Mouse (Mus musculus) right cerebral cortex, postnatal 36 days (tissue): ENCODE measurements around the gene Sdcbp2.
A peak's percentile ranks its signal among the peaks of the same experiment; 100 is the strongest.

Experiments used
- DNase-seq, 2 experiments: peaks; one replicate each; pipeline ENCODE4 v3.0.0; 2022; ENCODE audit warnings: low spot score in 2 of 2, mixed read lengths in 1 of 2

The Sdcbp2 gene

GRCm38 (mm10) chr2:151566856-151567255, 5.6 kb upstream of the Sdcbp2 start:
- DNase-seq, result no peak

- DNase-seq, result no peak
Measured at GRCm38 (mm10) chr2:151569452-151569851, 3.0 kb upstream of the Sdcbp2 start.

GRCm38 (mm10) chr2:151573667-151574066, 1.2 kb downstream of the Sdcbp2 start:
- DNase-seq, result peak in 1 of 2 experiments; percentile 59

GRCm38 (mm10) chr2:151574607-151575006, 2.2 kb downstream of the Sdcbp2 start:
- peak; percentile 77 to 84 for DNase-seq

- no peak for DNase-seq
Measured at GRCm38 (mm10) chr2:151575119-151575698, 2.8 kb downstream of the Sdcbp2 start.

- peak; percentile 92 to 95 for DNase-seq
Measured at GRCm38 (mm10) chr2:151575699-151576389, 3.4 kb downstream of the Sdcbp2 start.

- DNase-seq, result no peak
Measured at GRCm38 (mm10) chr2:151579183-151579582, 6.8 kb downstream of the Sdcbp2 start.

GRCm38 (mm10) chr2:151580945-151581344, 8.5 kb downstream of the Sdcbp2 start:
- no peak for DNase-seq

- no peak for DNase-seq
Measured at GRCm38 (mm10) chr2:151585934-151586333, 13.5 kb downstream of the Sdcbp2 start.

GRCm38 (mm10) chr2:151586807-151587206, 14.4 kb downstream of the Sdcbp2 start:
- DNase-seq, result no peak

- DNase-seq, result no peak
Measured at GRCm38 (mm10) chr2:151587306-151587705, 14.9 kb downstream of the Sdcbp2 start.

GRCm38 (mm10) chr2:151598068-151598467, 25.6 kb downstream of the Sdcbp2 start:
- peak; percentile 53 to 68 for DNase-seq

- DNase-seq, result no peak
Measured at GRCm38 (mm10) chr2:151602106-151602505, 29.7 kb downstream of the Sdcbp2 start.

- no peak for DNase-seq
Measured at GRCm38 (mm10) chr2:151603630-151604029, 31.2 kb downstream of the Sdcbp2 start.

GRCm38 (mm10) chr2:151605437-151605987, 33.1 kb downstream of the Sdcbp2 start:
- peak; percentile 79 to 85 for DNase-seq

- no peak for DNase-seq
Measured at GRCm38 (mm10) chr2:151608435-151608834, 36.0 kb downstream of the Sdcbp2 start.

GRCm38 (mm10) chr2:151609974-151610373, 37.6 kb downstream of the Sdcbp2 start:
- DNase-seq, result no peak

- DNase-seq, result peak; percentile 65 to 74
Measured at GRCm38 (mm10) chr2:151615779-151616178, 43.4 kb downstream of the Sdcbp2 start.

GRCm38 (mm10) chr2:151616551-151617329, 44.3 kb downstream of the Sdcbp2 start:
- no peak for DNase-seq

- DNase-seq, result no peak
Measured at GRCm38 (mm10) chr2:151623776-151624175, 51.4 kb downstream of the Sdcbp2 start.

- DNase-seq, result no peak
Measured at GRCm38 (mm10) chr2:151626296-151626695, 53.9 kb downstream of the Sdcbp2 start.

GRCm38 (mm10) chr2:151628011-151628410, 55.6 kb downstream of the Sdcbp2 start:
- DNase-seq, result no peak
